Mouse (Mus musculus) kidney, postnatal 0 days (tissue): Measurements from ENCODE around the gene Ell2. TPM values are rescaled to one million over a fixed set of nuclear protein-coding genes. Genes with fewer than 3 reads are reported as not detected.

Experiments used
- ATAC-seq: fragments of 200-750 bp; cut with Nextera tagmentation; replicated peaks from 2 replicates; pipeline ENCODE4 v1.8.0; 2017; ENCODE audit warnings: low read depth, moderate number of reproducible peaks, moderate TSS enrichment, moderate library complexity; ENCODE audit not compliant: low FRiP score
- DNase-seq: peaks from one replicate; pipeline ENCODE4 v3.0.0-alpha.2; 2016; ENCODE audit warnings: low spot score
- H3K27ac ChIP-seq: fragments of 300-500 bp; sonication (generic); 2 replicates; pipeline ENCODE4 v1.5.1; 2014; ENCODE audit warnings: mild to moderate bottlenecking
- H3K27me3 ChIP-seq: fragments of 300-500 bp; sonication (generic); 2 replicates; pipeline ENCODE4 v1.6.1; 2014; ENCODE audit warnings: low read length, mixed read lengths; ENCODE audit not compliant: insufficient read depth
- H3K36me3 ChIP-seq: fragments of 300-500 bp; sonication (generic); 2 replicates; pipeline ENCODE4 v1.6.1; 2014; ENCODE audit warnings: low read length, mixed read lengths; ENCODE audit not compliant: insufficient read depth
- H3K4me1 ChIP-seq: fragments of 300-500 bp; sonication (generic); replicated peaks from 2 replicates; pipeline ENCODE4 v1.6.1; 2014; ENCODE audit warnings: antibody characterized with exemption, low read length, mixed read lengths; ENCODE audit not compliant: insufficient read depth
- H3K4me2 ChIP-seq: fragments of 300-500 bp; sonication (generic); 2 replicates; pipeline ENCODE4 v1.6.1; 2014; ENCODE audit warnings: mild to moderate bottlenecking, low read length, moderate library complexity, mixed read lengths
- H3K4me3 ChIP-seq: fragments of 300-500 bp; sonication (generic); replicated peaks from 2 replicates; pipeline ENCODE4 v1.5.1; 2014; ENCODE audit warnings: low read depth, low read length
- H3K9ac ChIP-seq: fragments of 300-500 bp; sonication (generic); 2 replicates; pipeline ENCODE4 v1.6.1; 2014; ENCODE audit warnings: low read depth, low read length
- H3K9me3 ChIP-seq: fragments of 300-500 bp; sonication (generic); replicated peaks from 2 replicates; pipeline ENCODE4 v1.6.1; 2016; ENCODE audit warnings: low read length, inconsistent platforms, mixed read lengths
- CTCF ChIP-seq: IDR thresholded peaks from 2 replicates; pipeline ENCODE4 v1.5.1; 2016; ENCODE audit warnings: antibody characterized with exemption, low read depth, mild to moderate bottlenecking, moderate library complexity
- WGBS: fragments of 180-500 bp; shearing (Covaris S2); extraction: QIAGEN DNeasy Blood & Tissue Kit; methylation state at CpG from one replicate; pipeline ENCODE4 v1.1.7; 2014; 5-methylcytosine and 5-hydroxymethylcytosine counted together
- polyA plus RNA-seq: library from polyadenylated mRNA; unstranded; fragments of >200 nt; fragmentation: Nextera tagmentation; extraction: Ambion mirVana; gene quantifications from 2 replicates; pipeline ENCODE4 v1.2.1, GENCODE M21; 2015

Ell2 gene
- polyA plus RNA-seq, 1 experiment from 2014 or later: 5.8 TPM

DNA sequence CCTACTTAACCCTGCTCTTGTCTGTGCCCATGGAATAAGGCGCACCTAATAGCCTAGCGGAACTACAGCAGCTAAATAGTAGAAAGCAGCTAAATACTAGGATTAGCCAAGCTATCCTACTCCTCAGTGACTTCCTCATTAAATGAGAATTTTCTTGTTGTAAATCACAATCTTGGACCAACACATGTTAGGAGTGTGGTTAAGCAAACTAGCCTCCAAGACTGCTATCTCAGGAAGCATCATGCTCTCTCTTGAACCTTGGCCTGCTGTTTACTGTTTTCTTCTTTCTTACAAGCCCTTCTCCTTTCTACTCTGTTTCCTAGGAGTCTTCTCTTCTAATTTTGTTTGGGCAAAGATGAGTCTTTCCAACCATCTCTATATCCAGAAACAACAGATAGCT is 110.6 kb downstream of the Ell2 start:
- DNase-seq (no peak), ATAC-seq (no peak)
- no peak overlapping the region for H3K27ac ChIP-seq
- no peaks in the 10 kb centered on the region for H3K36me3 ChIP-seq
- no peaks in the 10 kb centered on the region for H3K27me3 ChIP-seq
- H3K4me2 ChIP-seq: no peak overlapping the region
- no peak for TF ChIP-seq CTCF
- no peaks in the 10 kb centered on the region for H3K9me3 ChIP-seq
- H3K4me1 ChIP-seq: no peaks in the 10 kb centered on the region
- no peak overlapping the region for H3K9ac ChIP-seq
- no peak overlapping the region for H3K4me3 ChIP-seq
- 99% methylated on average over 2 of the region's 2 CpGs for WGBS

- TF ChIP-seq CTCF: no peak
- WGBS: 64% methylated on average over 3 of the region's 3 CpGs
- H3K9me3 ChIP-seq: no peaks in the 10 kb centered on the region
These were observed 111.9 kb downstream of the Ell2 start for GRCm38 (mm10) chr13:75818486-75818885.

GRCm38 (mm10) chr13:75818945-75819706 is 112.6 kb downstream of the Ell2 start:
- H3K9me3 ChIP-seq: no peaks in the 10 kb centered on the region
- 83% methylated on average over 3 of the region's 3 CpGs for WGBS
- no peak for DNase-seq
- H3K27ac ChIP-seq: no peak overlapping the region
- H3K4me2 ChIP-seq: no peak overlapping the region
- no peaks in the 10 kb centered on the region for H3K27me3 ChIP-seq
- no peak for TF ChIP-seq CTCF
- H3K4me1 ChIP-seq: no peaks in the 10 kb centered on the region
- no peak overlapping the region for H3K9ac ChIP-seq
- H3K4me3 ChIP-seq: no peak overlapping the region
- ATAC-seq: no peak
- no peaks in the 10 kb centered on the region for H3K36me3 ChIP-seq

More at GRCm38 (mm10) chr13:75818486-75818885, 111.9 kb downstream of the Ell2 start:
- ATAC-seq (no peak), DNase-seq (no peak)
- Histone ChIP-seq H3K9ac (no peak overlapping the region), H3K36me3 (no peaks in the 10 kb centered on the region), H3K4me3 (no peak overlapping the region), H3K4me1 (no peaks in the 10 kb centered on the region), H3K4me2 (no peak overlapping the region), H3K27me3 (no peaks in the 10 kb centered on the region), H3K27ac (no peak overlapping the region)

DNA sequence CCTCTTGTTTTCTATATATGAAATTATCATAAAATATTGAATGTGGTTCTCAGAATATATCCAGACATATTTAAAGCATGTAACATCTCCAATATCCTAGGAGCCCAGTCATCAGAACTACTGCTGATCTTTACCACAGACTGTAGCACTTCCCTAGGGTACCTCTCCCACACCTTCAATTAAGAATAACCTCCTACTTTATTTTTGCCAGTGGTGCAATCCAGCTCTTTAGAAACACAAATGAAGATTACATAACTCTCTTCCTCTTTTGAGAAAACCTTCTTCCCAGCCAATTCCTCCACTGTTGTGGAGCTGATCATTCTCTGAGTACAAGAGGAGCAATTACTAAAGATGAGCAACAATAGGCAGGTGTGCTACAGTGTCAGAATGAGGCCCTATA is 113.3 kb downstream of the Ell2 start:
- DNase-seq: no peak
- no peaks in the 10 kb centered on the region for H3K4me1 ChIP-seq
- H3K4me3 ChIP-seq: no peak overlapping the region
- H3K27ac ChIP-seq: no peak overlapping the region
- H3K4me2 ChIP-seq: no peak overlapping the region
- H3K9me3 ChIP-seq: no peaks in the 10 kb centered on the region
- no peak for TF ChIP-seq CTCF
- no peak overlapping the region for H3K9ac ChIP-seq
- no peaks in the 10 kb centered on the region for H3K36me3 ChIP-seq
- no peak for ATAC-seq
- no peaks in the 10 kb centered on the region for H3K27me3 ChIP-seq

Other genes with a start within 250 kb of the Ell2 start
- gene Glrx, start 133.1 kb downstream of the Ell2 start, polyA plus RNA-seq: 67.5 and 72.1 TPM in 2 replicates
- gene Rhobtb3, start 237.2 kb downstream of the Ell2 start, polyA plus RNA-seq: 27.6 and 27.7 TPM in 2 replicates